Mouse (Mus musculus) layer of hippocampus, adult 11-12 months (tissue): Measurements from ENCODE around the gene Palm.

Experiments used
- DNase-seq: peaks from one replicate; pipeline ENCODE4 v3.0.0; 2022; ENCODE audit warnings: low spot score

The Palm gene

GRCm38 (mm10) chr10:79798289-79798928, 5.0 kb downstream of the Palm start:
- DNase-seq: no peak

- no peak for DNase-seq
These were observed 7.1 kb downstream of the Palm start for GRCm38 (mm10) chr10:79800508-79800907.

- DNase-seq: no peak
These were observed 8.5 kb downstream of the Palm start for GRCm38 (mm10) chr10:79801837-79802236.

- DNase-seq: peak; percentile 46
These were observed 9.1 kb downstream of the Palm start for GRCm38 (mm10) chr10:79802331-79802971.

GRCm38 (mm10) chr10:79803716-79804323, 10.4 kb downstream of the Palm start:
- peak; percentile 91 for DNase-seq

- DNase-seq: no peak
These were observed 12.3 kb downstream of the Palm start for GRCm38 (mm10) chr10:79805636-79806035.

GRCm38 (mm10) chr10:79806331-79806730, 13.0 kb downstream of the Palm start:
- no peak for DNase-seq

GRCm38 (mm10) chr10:79806972-79807371, 13.6 kb downstream of the Palm start:
- DNase-seq: no peak

- no peak for DNase-seq
These were observed 14.5 kb downstream of the Palm start for GRCm38 (mm10) chr10:79807826-79808225.

GRCm38 (mm10) chr10:79808728-79809127, 15.4 kb downstream of the Palm start:
- no peak for DNase-seq

- peak; percentile 87 for DNase-seq
These were observed 18.6 kb downstream of the Palm start for GRCm38 (mm10) chr10:79811736-79812637.

- DNase-seq: no peak
These were observed 21.0 kb downstream of the Palm start for GRCm38 (mm10) chr10:79814271-79814842.

GRCm38 (mm10) chr10:79815671-79816494, 22.5 kb downstream of the Palm start:
- DNase-seq: no peak

GRCm38 (mm10) chr10:79817111-79817510, 23.7 kb downstream of the Palm start:
- no peak for DNase-seq

- DNase-seq: no peak
These were observed 24.9 kb downstream of the Palm start for GRCm38 (mm10) chr10:79818225-79818624.

GRCm38 (mm10) chr10:79819606-79820005, 26.2 kb downstream of the Palm start:
- no peak for DNase-seq

GRCm38 (mm10) chr10:79820277-79820676, 26.9 kb downstream of the Palm start:
- DNase-seq: no peak

- DNase-seq: no peak
These were observed 27.4 kb downstream of the Palm start, which contains the start of gene Misp for GRCm38 (mm10) chr10:79820782-79821181. TSS of gene Misp (plus strand) at chr10:79820989.

- no peak for DNase-seq
These were observed 28.4 kb downstream of the Palm start for GRCm38 (mm10) chr10:79821731-79822130.

GRCm38 (mm10) chr10:79822372-79822771, 29.0 kb downstream of the Palm start:
- DNase-seq: no peak

GRCm38 (mm10) chr10:79823011-79823410, 29.6 kb downstream of the Palm start:
- DNase-seq: no peak
